Mouse (Mus musculus) monocyte, adult 2 months (primary cell): ENCODE measurements around the gene Slc5a2.

Source experiments
- DNase-seq, 2 experiments: peaks; one replicate each; pipeline ENCODE4 v3.0.0; 2022; ENCODE audit warnings: low spot score in 2 of 2, low read depth in 1 of 2

Slc5a2 gene

DNA sequence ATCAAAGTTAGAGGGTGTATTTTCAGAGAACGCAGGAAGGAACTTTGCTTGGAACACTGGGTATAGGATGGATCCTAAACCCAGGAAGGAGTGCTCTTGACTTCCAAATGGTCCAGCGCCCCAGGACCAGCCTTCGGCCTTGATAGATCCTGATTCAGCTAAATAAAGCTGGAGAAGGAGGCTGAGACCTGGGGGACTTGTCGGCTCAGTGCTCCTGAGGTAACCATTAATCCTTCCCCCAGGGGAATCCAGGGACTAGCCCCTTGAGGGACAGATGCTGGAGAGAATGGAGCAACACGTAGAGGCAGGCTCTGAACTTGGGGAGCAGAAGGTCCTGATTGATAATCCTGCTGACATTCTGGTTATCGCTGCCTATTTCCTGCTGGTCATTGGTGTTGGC, at the start of gene Slc5a2:
Gene Slc5a2 (plus strand): TSS at position 247 of the 400 bp plus-strand sequence.
- no peak for DNase-seq

DNA sequence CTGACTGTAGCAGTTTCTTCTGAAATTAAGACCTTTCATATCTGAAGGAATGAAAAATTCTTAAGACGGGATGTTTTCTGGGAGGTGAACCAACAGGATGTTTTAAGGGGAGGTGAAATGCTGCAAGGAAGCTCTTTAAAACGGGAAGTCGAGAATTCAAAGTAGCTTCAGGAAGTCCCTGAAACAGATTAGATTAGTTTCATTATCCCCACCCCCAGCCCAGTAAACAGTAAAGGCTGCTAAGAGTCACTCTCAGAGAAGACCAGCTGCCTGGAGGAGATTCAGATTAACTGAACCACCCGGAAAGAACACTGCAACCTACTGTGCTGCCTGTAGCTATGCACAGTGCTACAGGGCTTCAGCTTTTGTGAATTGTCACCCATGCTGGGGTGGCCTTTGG, 45.5 kb upstream of the Slc5a2 start:
- DNase-seq, result no peak

DNA sequence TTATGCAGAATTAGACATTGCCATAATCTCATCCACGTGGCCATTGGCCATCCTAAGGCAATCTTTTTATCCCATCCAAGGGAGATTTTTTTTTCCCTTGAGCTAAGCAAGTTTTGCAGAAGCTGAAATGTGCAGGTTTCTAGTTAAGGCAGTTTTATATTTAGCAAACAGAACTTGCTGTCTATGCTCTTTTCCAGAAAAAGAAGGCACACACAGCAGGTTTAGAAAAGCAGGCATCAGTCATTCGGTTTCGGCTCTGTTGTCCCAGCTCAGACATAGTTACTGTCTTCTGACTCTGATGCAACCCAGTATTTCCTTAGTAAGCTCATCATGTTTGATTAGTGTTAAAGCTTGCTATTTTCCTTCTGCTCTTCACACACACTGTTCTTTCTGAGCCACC, 44.5 kb upstream of the Slc5a2 start:
- no peak for DNase-seq

DNA sequence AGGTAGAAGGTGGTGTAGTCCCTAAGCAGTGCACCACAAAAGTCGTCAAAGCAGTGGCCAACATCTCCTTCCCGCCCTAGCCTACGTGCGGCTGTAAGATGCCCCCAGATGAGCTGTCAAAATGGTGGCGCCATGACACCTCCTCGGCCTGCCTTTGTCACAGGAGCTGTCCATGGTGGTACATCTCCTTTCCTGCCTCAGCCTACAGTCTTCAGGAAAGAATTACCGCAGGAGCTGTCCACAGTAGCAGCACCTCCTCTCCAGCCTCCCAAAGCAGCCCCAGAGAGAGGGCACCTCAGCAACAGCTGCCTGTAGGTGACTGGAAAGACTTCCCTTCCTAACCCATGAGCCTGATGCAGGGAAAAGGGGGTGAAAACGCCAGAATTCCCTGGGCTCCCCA, 33.7 kb upstream of the Slc5a2 start:
- no peak for DNase-seq

DNA sequence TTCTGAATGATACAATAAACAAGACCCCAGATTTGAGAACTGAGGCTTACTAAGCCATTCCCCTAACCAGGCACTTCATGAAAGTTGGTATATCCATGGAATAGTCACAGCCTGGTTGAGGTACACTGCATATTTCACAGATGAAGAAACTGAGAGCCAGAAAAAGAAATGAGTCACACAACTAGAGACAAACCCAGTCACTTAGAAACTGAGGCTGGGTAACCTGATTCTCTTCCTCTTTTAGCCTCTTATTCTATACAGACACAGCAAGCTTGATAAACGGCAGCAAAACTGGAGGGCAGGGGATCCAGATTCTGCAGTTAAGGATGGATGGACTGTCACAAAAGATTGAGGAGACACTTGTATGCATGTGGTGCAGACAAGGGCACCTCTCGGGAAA, 30.7 kb upstream of the Slc5a2 start:
- no peak for DNase-seq

DNA sequence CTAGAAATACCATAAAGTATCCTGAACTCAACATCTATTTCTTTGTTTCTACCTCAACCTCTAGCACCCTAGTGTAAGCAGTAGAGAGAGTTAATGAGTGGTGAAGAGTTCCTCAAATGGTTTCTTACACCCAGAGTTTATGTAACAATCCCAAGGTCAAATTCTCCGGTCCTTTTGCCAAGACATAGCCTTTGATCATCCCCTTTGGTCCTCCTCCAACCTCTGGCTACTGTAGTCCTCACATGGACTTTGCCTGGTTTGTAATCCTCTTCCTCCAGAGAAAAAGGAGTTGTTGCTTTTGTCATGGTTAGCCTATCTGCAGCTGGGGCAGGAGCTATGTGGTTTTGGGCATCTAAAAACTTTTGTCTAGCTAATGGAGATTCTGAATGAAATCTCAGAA, 30.0 kb upstream of the Slc5a2 start:
- DNase-seq, result no peak

DNA sequence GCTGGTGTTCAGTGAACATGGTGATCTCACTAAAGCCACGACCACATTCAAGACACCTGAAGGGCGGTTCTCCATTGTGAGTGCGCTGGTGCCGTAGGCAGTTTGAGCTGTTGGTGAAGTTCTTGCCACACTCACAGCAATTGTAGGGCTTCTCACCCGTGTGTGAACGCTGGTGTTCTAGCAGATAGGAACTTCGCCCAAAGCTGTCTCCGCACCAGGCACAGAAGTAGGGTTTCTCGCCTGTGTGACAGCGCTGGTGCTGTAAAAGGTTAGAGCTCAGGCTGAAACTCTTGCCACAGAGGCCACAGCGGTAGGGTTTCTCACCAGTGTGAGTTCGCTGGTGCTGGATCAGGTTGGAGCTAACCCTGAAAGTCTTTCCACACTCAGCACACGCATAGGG, 29.0 kb upstream of the Slc5a2 start:
- no peak for DNase-seq

DNA sequence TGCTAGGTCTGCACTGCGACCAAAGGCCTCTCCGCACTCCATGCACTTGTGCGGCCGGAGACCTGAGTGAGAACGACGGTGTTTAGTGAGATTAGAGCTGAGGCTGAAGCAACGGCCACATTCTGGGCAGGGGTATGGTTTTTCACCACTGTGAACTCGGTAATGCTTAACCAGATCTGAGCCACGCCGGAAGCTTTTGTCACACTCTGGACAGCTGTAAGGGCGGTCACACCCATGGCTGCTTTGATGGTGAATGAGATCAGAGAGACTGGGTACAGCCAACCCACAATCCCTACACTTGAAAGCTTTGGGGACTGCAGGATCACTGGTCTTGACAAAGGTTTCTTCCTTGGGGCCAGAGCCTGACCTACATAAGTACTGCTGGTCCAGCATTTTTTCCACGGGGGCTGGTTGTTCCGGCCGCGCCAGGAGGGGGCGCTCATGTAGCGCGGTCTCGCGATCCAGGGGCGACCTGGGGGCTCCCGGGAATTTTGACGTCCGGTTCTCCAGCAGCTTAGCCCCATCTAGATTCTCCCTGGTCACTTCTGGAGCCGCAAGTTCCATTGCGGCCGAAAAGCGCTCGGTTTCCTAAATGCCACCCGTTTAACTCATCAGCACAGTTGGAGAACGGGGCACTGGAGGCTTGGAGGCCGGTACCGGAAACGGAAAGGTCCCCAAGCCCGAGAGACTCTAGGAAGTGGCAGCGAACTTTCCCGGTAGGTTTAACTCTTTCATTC, 28.4 kb upstream of the Slc5a2 start, which contains the start of gene Armc5:
Gene Armc5 (plus strand): TSS at position 487 of the 737 bp plus-strand sequence.
- peak; percentile 59 to 70 for DNase-seq

DNA sequence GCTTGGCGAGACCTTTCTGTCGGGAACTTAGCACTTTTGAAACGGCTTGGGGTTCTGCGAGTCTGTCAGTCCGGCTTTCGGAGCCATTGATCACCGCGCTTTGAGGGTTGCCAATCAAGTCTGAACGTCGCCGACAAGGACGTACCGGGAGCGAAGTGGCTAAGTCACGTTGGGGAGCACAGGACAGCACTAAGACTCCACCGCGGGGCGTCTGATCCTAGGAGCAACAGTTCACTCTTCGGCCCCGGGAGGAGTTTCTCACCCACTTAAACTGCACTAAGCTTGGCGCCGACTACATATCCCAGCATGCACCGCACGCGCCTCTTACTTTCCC, 27.9 kb upstream of the Slc5a2 start:
- no peak for DNase-seq

DNA sequence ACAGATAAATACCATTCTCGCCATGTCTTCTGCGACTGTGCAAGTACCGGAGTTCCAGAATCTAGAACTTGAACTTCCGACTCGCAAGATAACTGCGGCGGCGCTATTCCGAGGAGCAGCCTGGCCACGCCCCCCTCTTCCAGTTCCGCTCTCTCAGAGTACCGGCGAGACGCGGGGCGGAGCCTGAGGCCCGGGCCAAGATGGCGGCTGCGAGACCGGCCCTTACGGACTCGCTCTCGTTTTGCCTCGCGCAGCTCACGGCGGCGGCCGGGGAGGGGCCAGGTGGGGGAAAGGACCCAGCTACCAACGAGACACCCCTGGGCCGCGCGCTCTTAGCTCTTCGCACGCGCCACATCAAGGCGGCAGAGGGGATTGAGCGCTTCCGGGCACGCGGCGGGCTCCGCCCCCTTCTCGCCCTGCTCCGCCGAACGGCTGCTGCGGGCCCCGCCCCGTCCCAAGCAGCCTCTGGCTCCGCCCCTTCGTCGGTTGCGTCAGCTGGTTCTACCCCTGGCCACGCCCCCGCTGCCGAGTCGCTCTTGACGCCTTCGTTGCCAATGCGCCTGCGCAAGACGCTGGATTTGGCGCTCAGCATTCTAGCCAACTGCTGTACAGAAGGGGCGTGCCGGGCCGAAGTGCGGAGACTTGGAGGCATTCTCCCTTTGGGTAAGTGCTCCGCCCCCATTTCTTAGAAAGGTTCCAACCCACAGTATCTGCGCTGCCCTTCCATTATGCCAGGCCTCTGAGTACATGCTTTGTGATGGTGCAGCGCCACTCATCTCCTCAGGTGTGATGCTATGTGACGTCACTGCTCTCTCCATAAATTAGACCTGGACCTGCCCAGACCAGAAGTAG, 27.3 kb upstream of the Slc5a2 start, which contains the start of gene 9130023H24Rik:
Gene 9130023H24Rik (minus strand): TSS at position 105 of the 852 bp plus-strand sequence.
- peak; percentile 99 to 100 for DNase-seq

DNA sequence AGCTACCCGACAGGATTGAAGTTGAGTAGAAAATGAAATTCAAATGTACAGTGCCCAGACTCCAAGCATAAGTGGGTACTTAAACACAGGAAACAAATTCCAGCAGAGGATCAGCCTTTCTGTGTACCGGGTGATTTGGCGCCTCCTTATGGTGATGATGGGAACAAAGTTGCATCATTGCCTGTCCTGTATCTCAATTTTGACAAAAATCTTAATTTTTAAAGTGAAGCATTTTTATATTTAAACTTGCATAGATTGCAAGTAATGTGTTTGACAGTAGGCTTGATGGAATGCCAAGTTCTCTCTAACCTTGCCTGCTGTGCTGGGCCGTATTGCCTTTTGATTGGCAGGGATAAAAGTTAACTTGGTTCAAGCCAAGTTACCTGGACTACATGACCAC, 26.5 kb upstream of the Slc5a2 start:
- DNase-seq, result no peak

DNA sequence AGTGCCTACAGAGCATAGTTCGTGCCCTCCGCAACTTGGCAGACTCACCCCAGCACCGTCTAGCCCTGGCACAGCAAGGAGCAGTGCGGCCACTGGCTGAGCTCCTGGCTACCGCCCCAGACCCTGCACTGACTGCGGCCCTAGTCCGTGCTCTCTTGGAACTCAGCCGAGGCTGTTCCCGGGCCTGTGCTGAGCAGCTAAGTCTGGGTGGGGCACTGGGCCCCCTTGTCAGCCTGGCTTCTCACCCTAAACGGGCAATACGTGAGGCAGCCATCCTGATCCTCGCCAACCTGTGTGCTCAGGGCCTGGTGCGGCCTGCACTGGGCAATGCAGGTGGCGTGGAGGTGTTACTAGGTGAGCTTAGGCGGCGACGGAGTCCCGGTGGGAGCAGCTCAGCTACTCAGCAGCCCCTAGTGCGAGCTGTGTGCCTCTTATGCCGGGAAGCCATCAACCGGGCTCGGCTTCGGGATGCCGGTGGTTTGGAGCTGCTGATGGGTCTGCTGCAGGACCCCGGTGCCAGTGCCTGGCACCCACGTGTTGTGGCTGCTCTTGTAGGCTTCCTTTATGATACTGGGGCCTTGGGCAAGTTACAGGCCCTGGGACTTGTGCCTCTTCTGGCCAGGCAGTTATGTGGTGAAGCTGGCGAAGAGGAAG, 25.2 kb upstream of the Slc5a2 start:
- DNase-seq, result no peak

DNA sequence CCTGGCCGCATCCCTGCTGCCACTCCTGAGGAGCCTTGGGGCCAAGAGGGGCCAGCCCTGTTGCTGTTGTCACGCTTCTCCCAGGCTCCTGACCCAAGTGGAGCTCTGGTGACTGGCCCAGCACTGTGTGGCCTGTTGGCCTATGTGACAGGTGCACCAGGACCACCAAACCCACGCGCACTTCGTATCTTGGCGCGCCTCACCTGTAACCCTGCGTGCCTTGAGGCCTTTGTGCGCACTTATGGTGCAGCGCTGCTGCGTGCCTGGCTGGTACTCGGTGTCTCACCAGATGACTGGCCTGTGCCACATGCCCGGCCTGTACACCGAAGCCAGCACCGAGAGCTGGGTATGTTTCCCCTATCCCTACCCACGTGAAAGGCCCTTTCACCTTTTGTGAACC, 23.1 kb upstream of the Slc5a2 start:
- no peak for DNase-seq

DNA sequence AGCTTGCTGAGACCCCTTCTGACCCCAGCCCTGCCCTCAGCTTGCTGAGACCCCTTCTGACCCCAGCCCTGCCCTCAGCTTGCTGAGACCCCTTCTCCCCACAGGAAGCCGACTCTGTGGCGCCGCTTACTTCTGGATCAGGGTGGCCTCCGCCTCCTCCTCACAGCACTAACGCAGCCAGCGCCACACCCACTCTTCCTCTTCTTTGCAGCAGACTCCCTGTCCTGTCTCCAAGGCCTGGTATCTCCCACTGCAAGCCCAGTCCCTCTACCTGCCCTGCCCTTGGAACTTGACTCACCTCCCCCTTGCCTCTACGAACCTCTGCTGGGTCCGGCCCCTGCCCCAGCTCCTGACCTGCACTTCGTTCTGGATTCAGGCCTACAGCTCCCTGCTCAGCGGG, 21.5 kb upstream of the Slc5a2 start:
- no peak for DNase-seq

DNA sequence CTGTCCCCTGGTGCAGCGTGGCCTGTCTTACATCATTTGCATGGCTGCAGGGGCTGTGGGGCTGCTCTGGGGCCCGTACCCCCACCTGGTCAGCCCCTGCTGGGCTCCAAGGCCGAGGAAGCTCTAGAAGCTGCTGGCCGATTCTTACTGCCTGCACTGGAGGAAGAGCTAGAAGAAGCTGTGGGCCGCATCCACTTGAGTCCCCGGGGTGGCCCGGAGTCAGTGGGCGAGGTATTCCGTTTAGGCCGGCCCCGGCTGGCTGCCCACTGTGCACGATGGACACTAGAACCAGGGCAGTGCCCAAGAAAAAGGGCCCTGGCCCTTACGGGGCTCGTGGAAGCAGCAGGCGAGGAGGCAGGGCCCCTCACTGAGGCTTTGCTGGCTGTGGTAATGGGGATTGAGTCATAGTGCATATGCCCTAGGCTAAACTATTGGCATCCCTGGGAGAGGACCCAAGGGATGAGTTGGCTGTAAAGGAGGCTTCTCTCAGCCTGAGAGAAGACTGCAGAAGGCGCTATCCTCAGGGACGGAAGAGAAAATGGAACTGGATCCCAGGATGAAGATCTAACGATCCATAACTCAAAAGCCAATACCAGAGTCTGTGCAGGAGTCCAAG, 20.9 kb upstream of the Slc5a2 start:
- no peak for DNase-seq

DNA sequence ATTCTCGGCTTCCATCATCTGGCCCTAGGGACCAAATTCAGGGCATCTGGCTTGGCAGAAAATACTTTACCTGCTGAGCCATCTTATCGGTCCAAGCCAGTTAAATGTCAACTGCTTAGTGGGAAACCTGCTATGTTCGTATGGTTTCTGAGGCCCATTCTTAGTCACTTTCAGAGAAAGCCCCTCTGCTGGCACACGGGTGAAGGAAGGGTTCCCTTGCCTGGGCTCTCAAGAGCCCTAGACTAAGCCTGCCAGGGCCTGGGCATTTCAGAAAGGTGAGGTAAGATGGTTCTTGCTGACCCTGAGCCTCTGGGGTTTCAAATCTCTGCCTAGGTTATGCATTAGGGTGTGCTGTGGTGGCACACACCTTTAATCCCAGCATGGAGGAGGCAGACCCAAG, 19.9 kb upstream of the Slc5a2 start:
- DNase-seq, result no peak

DNA sequence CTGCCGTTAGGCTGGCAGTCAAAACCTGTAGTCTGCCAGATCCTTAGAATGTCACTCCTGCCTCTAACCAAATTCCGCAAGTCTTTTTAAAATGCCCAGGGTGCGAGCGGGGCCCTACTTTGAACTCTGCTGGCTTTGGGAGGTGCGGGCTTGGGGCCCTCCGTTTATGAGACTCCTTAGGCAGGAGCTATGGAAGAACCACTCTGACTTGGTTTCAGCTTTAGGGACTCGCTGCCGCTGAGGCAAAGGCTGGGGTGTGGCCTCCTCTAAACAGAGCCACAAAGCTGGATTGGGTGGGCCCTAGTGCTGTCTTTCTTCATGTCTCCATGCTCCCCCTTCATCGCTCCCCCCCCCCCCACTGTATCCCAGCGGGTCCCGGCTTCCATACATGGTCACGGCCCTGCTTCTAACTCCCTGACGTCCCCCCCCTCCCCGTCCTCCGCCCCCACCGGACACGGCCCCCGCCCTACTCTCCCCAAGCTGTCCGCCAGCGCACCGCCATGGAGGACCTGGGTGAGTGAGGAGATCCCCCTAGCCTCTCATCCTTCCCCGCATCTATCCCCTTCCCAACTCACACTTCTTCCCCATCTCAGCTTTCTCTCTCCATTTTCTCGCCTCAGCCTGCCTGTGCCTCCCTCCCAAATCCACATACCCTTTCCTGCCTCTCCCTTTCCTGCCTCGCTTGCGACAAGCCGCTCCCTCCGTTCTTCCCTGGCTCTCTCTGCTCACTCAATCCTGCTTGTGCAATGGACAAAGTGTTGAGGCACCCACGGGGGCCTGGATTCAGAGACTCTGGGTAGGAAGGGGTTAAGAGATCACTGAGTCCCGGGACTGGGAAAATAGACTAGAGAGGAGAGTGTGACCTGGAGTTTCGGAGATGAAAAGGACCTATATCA, 18.7 kb upstream of the Slc5a2 start, which contains the start of gene Tgfb1i1:
Gene Tgfb1i1 (plus strand): TSS at position 317 of the 896 bp plus-strand sequence.
- no peak for DNase-seq

DNA sequence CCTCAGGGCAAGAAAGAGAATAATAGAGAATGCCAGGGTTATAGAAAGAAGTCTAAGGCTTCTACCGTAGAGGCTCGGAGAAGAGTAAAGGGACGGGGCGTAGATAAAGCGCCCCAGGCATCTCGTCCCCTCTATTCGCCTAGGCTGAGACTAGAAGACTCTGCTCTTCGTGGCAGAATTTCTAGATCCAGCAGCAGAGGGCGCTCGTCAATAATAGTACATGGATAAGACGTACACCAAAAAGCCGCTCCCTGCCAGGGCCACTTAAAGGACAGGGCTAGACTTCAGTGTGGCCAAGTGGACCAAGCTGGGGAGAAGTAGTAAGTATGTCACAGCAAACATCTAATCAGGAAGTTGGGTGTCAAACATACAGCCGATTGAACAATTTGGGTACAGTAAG, 18.0 kb upstream of the Slc5a2 start:
- peak in 1 of 2 experiments; percentile 54 for DNase-seq

DNA sequence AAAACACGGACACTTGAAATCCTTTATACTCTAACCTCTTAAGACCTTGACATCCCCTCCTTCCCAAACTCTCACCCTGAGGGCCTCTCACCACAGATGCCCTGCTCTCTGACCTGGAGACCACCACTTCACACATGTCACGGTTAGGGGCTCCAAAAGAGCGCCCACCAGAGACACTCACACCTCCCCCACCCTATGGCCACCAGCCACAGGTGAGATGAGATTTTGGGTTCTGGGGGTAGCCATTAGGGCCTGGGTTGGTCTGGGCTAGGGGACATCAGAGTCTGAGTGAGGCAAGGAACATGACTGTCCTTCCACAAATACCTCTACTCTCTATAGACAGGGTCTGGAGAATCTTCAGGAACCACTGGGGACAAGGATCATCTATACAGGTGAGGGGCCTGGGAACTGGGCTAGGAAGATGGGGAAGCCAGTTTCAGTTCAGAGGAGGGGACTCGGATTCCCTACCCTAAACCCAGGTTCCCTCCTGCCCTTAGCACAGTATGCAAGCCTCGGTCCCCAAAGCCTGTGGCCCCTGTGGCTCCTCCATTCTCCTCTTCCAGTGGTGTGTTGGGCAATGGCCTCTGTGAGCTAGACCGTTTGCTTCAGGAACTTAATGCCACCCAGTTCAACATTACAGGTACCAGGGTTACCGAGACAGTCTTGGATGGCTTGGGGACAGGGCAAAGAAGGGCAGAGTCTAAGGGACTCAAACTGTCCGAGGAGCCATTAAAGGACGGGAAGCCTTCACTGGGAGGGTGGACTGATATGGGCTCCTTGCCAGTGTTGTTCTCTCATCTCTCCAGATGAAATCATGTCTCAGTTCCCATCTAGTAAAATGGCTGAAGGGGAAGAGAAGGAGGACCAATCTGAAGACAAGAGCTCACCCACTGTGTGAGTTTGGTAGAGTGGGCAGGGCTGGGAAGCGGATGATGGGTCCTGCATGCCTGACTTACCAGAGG, 17.1 kb upstream of the Slc5a2 start:
- DNase-seq, result no peak
